Mouse (Mus musculus): Measurements from ENCODE around the gene Tcf12. TPM values are rescaled to one million over a fixed set of nuclear protein-coding genes. Genes with fewer than 3 reads are reported as not detected.

The Tcf12 gene
- total RNA-seq, 1 experiment from 2014 or later = 33.0 TPM

- no peak for ATAC-seq (replicated peaks; ENCODE audit: insufficient number of reproducible peaks, low FRiP score, low TSS enrichment, poor library complexity, severe bottlenecking)
Observed at GRCm38 (mm10) chr9:71877867-71878266, 233.8 kb downstream of the Tcf12 start.

DNA sequence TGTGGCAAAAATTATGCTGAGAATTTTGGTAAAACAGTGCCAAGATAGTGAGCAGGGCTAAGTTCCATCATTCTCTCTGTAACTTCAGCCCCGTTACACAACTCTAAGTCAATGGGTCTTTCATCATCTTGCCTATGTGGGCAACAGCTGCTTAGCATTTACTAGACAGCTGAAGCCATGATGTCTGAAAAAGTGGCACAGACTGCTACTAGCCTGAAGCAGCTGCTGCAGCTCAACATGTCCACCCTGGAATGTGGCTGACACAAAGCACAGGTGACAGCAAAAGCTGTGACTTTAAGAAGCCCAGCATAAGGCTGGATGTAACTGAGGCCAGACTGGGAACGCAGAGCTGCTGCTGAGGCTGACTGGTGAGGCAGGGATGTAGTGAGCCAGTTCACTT is 236.9 kb downstream of the Tcf12 start:
- no peak for ATAC-seq (replicated peaks; ENCODE audit: insufficient number of reproducible peaks, low FRiP score, low TSS enrichment, poor library complexity, severe bottlenecking)

DNA sequence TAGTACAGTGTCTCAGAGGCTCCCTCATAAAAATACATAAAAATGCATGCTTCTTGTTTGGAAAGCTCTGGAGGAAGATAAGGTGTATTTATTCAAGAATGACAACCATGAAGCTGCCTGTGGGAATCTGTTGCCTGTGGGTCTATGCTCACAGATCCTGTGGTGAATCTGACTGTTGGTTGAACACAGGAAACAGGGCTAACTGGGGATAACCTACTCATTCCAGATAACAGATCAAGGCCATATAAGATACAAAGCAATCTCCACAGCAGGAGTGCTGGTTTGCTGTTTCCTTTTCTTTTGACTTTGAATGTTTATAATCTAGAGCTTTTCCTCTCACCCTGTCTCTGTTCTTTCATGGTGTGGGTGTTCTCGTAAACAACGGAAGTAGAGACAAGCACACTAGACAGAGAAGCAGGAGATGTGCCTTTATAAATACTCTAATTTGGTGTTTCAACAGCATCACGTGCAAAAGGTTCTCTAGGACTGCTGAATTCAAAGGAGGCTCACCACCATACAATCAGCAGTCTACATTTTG is 237.6 kb downstream of the Tcf12 start:
- ATAC-seq (replicated peaks; ENCODE audit: insufficient number of reproducible peaks, low FRiP score, low TSS enrichment, poor library complexity, severe bottlenecking) = no peak

DNA sequence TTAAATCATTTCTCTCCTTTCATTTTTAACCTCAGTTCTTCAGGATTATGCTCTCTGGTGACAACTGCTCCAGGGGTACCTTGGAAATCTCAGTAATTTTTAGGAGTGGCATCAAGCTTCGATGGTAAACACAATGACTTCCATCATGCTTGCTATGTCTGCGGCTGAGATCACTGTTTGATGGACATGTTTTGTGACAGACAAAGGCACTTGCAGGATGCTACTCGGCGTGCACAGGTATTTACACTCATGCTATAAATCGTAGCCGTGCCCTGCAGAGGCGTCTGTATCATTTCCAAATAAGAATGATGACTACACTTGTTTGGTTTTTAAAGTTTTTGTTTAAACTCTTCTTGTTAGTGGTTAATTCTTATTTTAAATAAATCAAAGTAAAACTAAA is 248.3 kb downstream of the Tcf12 start:
- no peak for ATAC-seq (replicated peaks; ENCODE audit: insufficient number of reproducible peaks, low FRiP score, low TSS enrichment, poor library complexity, severe bottlenecking)

DNA sequence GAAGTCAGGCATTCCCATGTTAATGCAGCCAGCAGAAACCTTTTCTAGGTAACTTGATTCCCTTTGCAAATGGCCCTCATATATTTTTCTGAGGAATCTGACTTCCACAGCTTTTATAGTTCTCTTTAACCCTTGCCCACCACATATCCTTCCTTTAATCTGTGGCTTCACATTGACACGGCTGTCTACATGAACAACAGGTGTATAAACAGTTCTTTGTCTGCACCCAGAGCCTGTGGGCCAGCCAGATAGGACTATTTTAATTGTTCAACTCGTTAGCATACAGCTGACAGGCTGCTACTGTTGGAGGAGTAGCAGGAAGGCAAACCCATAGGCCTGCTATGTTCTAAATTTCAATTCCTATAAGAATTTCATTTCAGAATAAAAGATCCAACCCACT is 250.0 kb downstream of the Tcf12 start:
- ATAC-seq (replicated peaks; ENCODE audit: insufficient number of reproducible peaks, low FRiP score, low TSS enrichment, poor library complexity, severe bottlenecking) = no peak

- ATAC-seq (replicated peaks; ENCODE audit: insufficient number of reproducible peaks, low FRiP score, low TSS enrichment, poor library complexity, severe bottlenecking) = no peak
Observed at GRCm38 (mm10) chr9:71857926-71858325, 253.7 kb downstream of the Tcf12 start.

- ATAC-seq (replicated peaks; ENCODE audit: insufficient number of reproducible peaks, low FRiP score, low TSS enrichment, poor library complexity, severe bottlenecking) = no peak
Observed at GRCm38 (mm10) chr9:71853904-71854303, 257.8 kb downstream of the Tcf12 start.

- ATAC-seq (replicated peaks; ENCODE audit: insufficient number of reproducible peaks, low FRiP score, low TSS enrichment, poor library complexity, severe bottlenecking) = no peak
Observed at GRCm38 (mm10) chr9:71850283-71850682, 261.4 kb downstream of the Tcf12 start.

DNA sequence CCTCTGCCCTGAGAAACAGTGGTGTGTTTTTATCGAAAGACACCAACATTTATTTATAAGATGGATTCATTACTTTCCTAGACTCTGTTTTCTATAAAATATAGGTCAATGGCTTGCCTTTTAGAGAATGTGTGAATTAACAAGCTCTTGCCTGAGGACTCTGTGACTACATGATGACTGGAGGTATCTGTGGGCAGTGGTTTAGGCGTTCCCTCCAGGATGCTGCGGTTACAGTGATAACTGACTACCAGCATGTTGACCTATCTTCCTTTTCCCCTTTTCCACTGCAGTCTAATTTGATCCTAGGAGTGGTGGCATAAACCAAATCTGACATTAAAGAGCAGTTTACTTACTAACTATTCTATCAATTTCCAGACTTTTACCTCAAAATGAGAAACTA is 263.3 kb downstream of the Tcf12 start:
- no peak for ATAC-seq (replicated peaks; ENCODE audit: insufficient number of reproducible peaks, low FRiP score, low TSS enrichment, poor library complexity, severe bottlenecking)

GRCm38 (mm10) chr9:71847921-71848320 is 263.8 kb downstream of the Tcf12 start:
- ATAC-seq (replicated peaks; ENCODE audit: insufficient number of reproducible peaks, low FRiP score, low TSS enrichment, poor library complexity, severe bottlenecking) = no peak

DNA sequence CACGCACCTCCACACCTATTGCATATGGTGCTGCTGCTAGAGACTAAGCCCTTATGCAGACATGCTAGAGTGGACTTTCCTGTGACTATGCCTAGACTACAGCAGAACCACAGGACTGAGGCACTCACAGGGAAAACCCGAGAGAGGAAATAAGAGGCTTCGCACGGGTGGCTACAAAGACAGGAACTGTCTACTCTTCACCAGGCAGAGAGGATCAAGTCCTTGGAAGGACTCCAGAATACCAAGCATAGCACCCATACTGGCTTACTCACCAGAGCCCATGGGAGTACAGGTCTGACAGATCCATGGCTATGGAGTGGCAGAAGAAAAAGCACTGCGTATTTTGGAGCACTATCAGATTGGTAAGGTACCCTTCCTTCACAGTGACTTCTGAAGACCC is 269.8 kb downstream of the Tcf12 start:
- no peak for ATAC-seq (replicated peaks; ENCODE audit: insufficient number of reproducible peaks, low FRiP score, low TSS enrichment, poor library complexity, severe bottlenecking)

DNA sequence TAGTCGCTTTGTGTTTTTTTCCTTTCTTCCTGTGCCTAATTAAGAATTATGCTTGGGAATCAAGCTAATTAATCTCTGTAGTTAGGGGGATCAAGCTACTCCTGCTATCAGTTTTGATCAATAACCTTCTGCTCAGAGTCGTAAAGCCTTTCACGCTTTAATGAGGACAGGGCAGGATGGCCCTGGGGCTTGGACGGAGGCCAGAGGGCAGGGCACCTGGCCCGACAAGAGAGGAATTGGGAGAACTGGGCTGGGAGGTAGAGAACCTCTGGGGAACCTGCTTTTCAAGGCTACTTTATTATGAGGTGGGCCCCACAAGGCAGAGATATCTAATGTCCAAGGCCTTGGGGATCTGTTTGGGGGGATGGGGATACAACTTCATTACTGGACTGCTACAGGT is 274.3 kb downstream of the Tcf12 start:
- ATAC-seq (replicated peaks; ENCODE audit: insufficient number of reproducible peaks, low FRiP score, low TSS enrichment, poor library complexity, severe bottlenecking) = no peak

GRCm38 (mm10) chr9:71836366-71836765 is 275.3 kb downstream of the Tcf12 start:
- ATAC-seq (replicated peaks; ENCODE audit: insufficient number of reproducible peaks, low FRiP score, low TSS enrichment, poor library complexity, severe bottlenecking) = no peak

- no peak for ATAC-seq (replicated peaks; ENCODE audit: insufficient number of reproducible peaks, low FRiP score, low TSS enrichment, poor library complexity, severe bottlenecking)
Observed at GRCm38 (mm10) chr9:71835203-71835815, 276.4 kb downstream of the Tcf12 start.

- peak; percentile 61; the same call in 1 of the 2 replicates for ATAC-seq (replicated peaks; ENCODE audit: insufficient number of reproducible peaks, low FRiP score, low TSS enrichment, poor library complexity, severe bottlenecking)
Observed at GRCm38 (mm10) chr9:71834707-71835106, 277.0 kb downstream of the Tcf12 start.

GRCm38 (mm10) chr9:71831756-71832699 is 279.6 kb downstream of the Tcf12 start:
- peak; percentile 56; the same call in 1 of the 2 replicates for ATAC-seq (replicated peaks; ENCODE audit: insufficient number of reproducible peaks, low FRiP score, low TSS enrichment, poor library complexity, severe bottlenecking)

GRCm38 (mm10) chr9:71830994-71831393 is 280.7 kb downstream of the Tcf12 start:
- no peak for ATAC-seq (replicated peaks; ENCODE audit: insufficient number of reproducible peaks, low FRiP score, low TSS enrichment, poor library complexity, severe bottlenecking)

GRCm38 (mm10) chr9:71830365-71830764 is 281.3 kb downstream of the Tcf12 start:
- no peak for ATAC-seq (replicated peaks; ENCODE audit: insufficient number of reproducible peaks, low FRiP score, low TSS enrichment, poor library complexity, severe bottlenecking)

- no peak for ATAC-seq (replicated peaks; ENCODE audit: insufficient number of reproducible peaks, low FRiP score, low TSS enrichment, poor library complexity, severe bottlenecking)
Observed at GRCm38 (mm10) chr9:71829753-71830152, 281.9 kb downstream of the Tcf12 start.

DNA sequence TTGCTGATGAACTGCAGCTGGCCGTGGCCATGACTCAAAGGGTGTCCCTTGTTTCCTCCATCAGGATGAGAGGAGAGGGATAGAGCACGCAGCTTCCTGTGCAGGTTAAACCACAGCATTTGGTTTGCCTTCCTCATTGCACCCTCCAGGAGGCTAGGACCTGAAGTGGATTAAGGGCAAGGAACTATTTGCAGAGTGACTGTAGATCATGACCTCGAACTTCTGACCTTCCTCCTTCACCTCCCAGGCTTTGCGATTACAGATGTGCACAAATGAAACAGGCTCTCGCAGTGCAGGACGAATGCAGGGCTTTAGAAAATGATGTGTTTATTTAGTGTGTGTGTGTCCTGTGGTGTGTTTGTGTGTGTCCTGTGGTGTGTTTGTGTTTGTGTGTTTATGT is 282.5 kb downstream of the Tcf12 start:
- ATAC-seq (replicated peaks; ENCODE audit: insufficient number of reproducible peaks, low FRiP score, low TSS enrichment, poor library complexity, severe bottlenecking) = no peak
